Mouse (Mus musculus) embryonic facial prominence, embryonic 15.5 days (tissue): ENCODE data around the gene Hist1h1e. TPM values are rescaled to one million over a fixed set of nuclear protein-coding genes. Genes with fewer than 3 reads are reported as not detected.
"Not testable (repeated sequence)": the region's sequence is repeated elsewhere in the genome, so short reads cannot be mapped to it uniquely, and the experiment has no call there.

Experiments used
- ATAC-seq: fragments of 200-750 bp; cut with Nextera tagmentation; 2 replicates; pipeline ENCODE4 v1.8.0; 2017; ENCODE audit warnings: low read depth, moderate TSS enrichment; ENCODE audit not compliant: insufficient number of reproducible peaks, low FRiP score, low TSS enrichment
- H3K27ac ChIP-seq: fragments of 300-500 bp; sonication (generic); replicated peaks from 2 replicates; pipeline ENCODE4 v1.5.1; 2015; ENCODE audit warnings: mild to moderate bottlenecking, inconsistent platforms
- H3K27me3 ChIP-seq: fragments of 300-500 bp; sonication (generic); 2 replicates; pipeline ENCODE4 v1.6.1; 2015; ENCODE audit warnings: inconsistent platforms
- H3K36me3 ChIP-seq: fragments of 300-500 bp; sonication (generic); 2 replicates; pipeline ENCODE4 v1.6.1; 2015; ENCODE audit warnings: mild to moderate bottlenecking, inconsistent platforms
- H3K4me1 ChIP-seq: fragments of 300-500 bp; sonication (generic); 2 replicates; pipeline ENCODE4 v1.6.1; 2015; ENCODE audit warnings: inconsistent platforms
- H3K4me2 ChIP-seq: fragments of 300-500 bp; sonication (generic); replicated peaks from 2 replicates; pipeline ENCODE4 v1.6.1; 2015; ENCODE audit warnings: mild to moderate bottlenecking, inconsistent platforms
- H3K4me3 ChIP-seq: fragments of 300-500 bp; sonication (generic); replicated peaks from 2 replicates; pipeline ENCODE4 v1.5.1; 2015; ENCODE audit warnings: mild to moderate bottlenecking, inconsistent platforms
- H3K9ac ChIP-seq: fragments of 300-500 bp; sonication (generic); 2 replicates; pipeline ENCODE4 v1.6.1; 2015; ENCODE audit warnings: inconsistent platforms
- H3K9me3 ChIP-seq: fragments of 300-500 bp; sonication (generic); replicated peaks from 2 replicates; pipeline ENCODE4 v1.6.1; 2016; ENCODE audit warnings: inconsistent platforms
- WGBS: fragments of 180-500 bp; shearing (Covaris S2); methylation state at CpG from one replicate; pipeline ENCODE4 v1.1.7; 2015; 5-methylcytosine and 5-hydroxymethylcytosine counted together
- polyA plus RNA-seq: library from polyadenylated mRNA; unstranded; fragments of >200 nt; fragmentation: Nextera tagmentation; extraction: Ambion mirVana; gene quantifications from 2 replicates; pipeline ENCODE4 v1.2.1, GENCODE M21; 2015

Hist1h1e gene
- polyA plus RNA-seq, 1 experiment from 2014 or later: 14.7 TPM

DNA sequence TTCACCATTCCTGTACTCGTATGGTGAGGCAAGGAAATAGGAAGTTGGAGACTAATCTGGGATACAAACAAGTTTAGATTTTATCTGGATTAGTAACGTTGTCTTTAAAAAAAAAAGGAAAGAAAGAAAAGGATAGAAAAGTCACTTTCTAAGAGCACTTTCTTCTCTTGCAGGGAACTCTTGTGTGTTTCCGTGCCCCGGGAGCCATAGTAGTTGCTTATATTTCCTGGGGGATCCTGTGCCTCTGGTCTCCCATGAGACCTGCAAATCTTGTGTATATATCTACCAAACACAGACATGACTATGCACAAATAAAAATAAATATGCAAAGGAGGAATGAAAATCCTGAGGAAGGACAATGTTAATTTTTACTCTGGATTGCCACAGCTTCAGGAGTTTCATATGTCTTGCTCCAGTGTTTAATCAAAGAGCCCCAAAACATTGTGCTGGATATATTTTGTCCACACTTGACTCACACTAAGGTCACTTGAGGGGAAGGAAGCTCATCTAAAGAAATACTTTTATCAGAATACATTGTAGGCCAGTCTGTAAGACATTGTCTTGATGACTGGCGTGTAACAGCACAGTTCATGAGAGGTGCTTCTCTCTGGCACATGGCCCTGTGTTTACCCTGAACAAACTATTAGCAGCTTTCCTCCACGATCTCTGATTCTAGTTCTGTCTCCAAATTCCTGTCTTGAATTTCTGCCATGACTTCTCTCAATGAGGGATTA lies 45.3 kb downstream of the Hist1h1e start:
- H3K36me3 ChIP-seq: no peaks in the 10 kb centered on the region
- peaks cover 32% of the 10 kb centered on the region for H3K4me1 ChIP-seq
- peak overlapping the region; percentile 46 for H3K4me3 ChIP-seq
- H3K27ac ChIP-seq: peak overlapping the region; percentile 84
- 32% methylated on average over 6 of the region's 6 CpGs for WGBS
- H3K4me2 ChIP-seq: peak overlapping the region; percentile 67
- no peak for ATAC-seq
- no peaks in the 10 kb centered on the region for H3K9me3 ChIP-seq
- no peak overlapping the region for H3K9ac ChIP-seq
- H3K27me3 ChIP-seq: no peaks in the 10 kb centered on the region

DNA sequence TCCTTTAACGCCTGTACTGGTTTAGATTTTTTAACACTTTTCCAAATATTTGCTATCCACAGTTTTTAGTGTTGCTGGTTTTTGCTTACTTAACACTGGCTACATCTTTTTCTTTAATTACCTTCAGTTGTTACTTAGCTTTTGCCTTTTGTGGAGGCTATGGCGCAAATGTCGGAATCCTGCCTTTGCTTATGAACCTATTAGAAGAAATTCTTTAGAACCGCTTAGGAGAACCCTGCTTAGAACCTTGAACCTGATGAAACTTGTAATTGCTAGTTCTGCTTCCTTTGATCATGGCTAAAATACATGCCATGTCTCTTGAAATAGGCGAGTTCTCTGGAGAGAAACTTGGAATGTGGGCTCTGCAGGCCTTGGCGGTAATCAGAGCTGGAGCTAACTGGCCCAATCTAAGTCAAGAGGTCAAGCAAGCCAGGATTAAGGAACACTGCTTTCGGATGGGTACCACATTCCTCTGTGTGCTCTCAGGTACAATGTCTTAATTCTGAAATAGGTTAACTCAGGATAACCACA lies 45.9 kb downstream of the Hist1h1e start:
- no peak for ATAC-seq

DNA sequence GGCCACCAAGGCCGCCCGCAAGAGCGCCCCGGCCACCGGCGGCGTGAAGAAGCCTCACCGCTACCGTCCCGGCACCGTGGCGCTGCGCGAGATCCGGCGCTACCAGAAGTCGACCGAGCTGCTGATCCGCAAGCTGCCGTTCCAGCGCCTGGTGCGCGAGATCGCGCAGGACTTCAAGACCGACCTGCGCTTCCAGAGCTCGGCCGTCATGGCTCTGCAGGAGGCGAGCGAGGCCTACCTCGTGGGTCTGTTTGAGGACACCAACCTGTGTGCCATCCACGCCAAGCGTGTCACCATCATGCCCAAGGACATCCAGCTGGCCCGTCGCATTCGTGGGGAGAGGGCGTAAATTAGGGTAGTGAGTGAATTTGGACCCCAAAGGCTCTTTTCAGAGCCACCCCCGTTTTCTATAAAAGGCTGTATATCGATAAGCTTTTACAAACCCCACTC lies 46.5 kb downstream of the Hist1h1e start:
- H3K36me3 ChIP-seq, H3K27me3 ChIP-seq, H3K9me3 ChIP-seq, ATAC-seq: not testable (repeated sequence)
- Histone ChIP-seq H3K4me1 (peaks cover 28% of the 10 kb centered on the region), H3K27ac (peak overlapping the region; percentile 84), H3K9ac (peak overlapping the region; percentile 44; the same call in 1 of the 2 replicates), H3K4me2 (peak overlapping the region; percentile 67), H3K4me3 (peak overlapping the region; percentile 46)
- under 1% methylated on average over 11 of the region's 40 CpGs for WGBS

More for the DNA sequence above, 45.9 kb downstream of the Hist1h1e start:
- Histone ChIP-seq H3K4me3 (peak overlapping the region; percentile 46), H3K4me2 (peak overlapping the region; percentile 67), H3K36me3 (no peaks in the 10 kb centered on the region), H3K27me3 (no peaks in the 10 kb centered on the region), H3K9me3 (no peaks in the 10 kb centered on the region), H3K4me1 (peaks cover 30% of the 10 kb centered on the region), H3K9ac (peak overlapping the region; percentile 12; the same call in 1 of the 2 replicates), H3K27ac (peak overlapping the region; percentile 84)
- WGBS: 3% methylated on average over 7 of the region's 7 CpGs

DNA sequence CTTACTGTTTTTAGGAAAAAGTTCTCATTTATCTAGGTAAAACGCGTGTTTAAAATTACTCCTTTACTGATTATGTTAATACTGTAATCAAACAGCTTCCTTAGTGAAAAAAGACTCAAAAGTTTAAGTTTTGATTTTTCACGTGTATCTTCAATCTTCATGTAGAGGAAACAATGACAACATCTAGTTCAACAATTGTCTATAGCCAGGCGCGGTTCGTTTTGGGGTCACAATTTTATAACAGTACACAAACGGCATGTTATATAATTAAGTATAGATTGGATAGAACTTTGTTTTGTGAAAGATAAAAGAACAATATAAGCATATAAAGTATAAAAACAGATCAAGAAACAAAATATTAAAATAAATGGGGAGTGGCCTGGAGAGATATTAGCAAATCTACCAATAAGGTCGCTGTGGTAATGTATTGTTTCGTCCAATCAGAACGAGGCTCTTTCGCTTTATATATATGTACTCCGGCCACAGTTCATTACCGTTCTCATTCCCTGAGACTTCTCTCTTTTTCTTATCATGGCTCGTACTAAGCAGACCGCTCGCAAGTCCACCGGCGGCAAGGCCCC lies 47.0 kb downstream of the Hist1h1e start, which contains the start of gene Hist1h3d:
Gene Hist1h3d, plus strand, starts transcription at position 493 of the 581 bp plus-strand sequence.
- H3K27me3 ChIP-seq: no peaks in the 10 kb centered on the region
- peak within 1 kb of the TSS; percentile 46 for H3K4me3 ChIP-seq
- ATAC-seq: peak; percentile 55
- H3K4me2 ChIP-seq: peak within 1 kb of the TSS; percentile 67
- no peaks in the 10 kb centered on the region for H3K36me3 ChIP-seq
- no peaks in the 10 kb centered on the region for H3K9me3 ChIP-seq
- peak within 1 kb of the TSS; percentile 44; the same call in 1 of the 2 replicates for H3K9ac ChIP-seq
- peaks cover 26% of the 10 kb centered on the region for H3K4me1 ChIP-seq
- WGBS: under 1% methylated on average over 18 of the region's 18 CpGs
- H3K27ac ChIP-seq: peak within 1 kb of the TSS; percentile 84

DNA sequence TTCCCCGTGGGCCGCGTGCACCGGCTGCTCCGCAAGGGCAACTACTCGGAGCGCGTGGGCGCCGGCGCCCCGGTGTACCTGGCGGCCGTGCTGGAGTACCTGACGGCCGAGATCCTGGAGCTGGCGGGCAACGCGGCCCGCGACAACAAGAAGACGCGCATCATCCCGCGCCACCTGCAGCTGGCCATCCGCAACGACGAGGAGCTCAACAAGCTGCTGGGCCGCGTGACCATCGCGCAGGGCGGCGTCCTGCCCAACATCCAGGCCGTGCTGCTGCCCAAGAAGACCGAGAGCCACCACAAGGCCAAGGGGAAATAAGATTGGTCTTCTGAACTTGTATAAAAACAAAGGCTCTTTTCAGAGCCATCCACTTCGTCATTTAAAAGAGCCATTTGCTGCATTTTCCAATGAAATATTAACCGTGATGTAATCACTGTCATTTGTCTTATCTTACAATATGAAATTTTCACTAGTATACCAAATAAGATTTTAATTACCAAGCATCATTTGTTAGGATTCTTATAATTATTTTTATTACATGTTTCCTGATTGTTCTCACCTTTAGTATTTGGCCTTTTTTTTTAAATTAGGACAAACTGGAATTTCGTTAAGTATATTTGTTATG lies 47.7 kb downstream of the Hist1h1e start:
- not testable (repeated sequence) for ATAC-seq, H3K9ac ChIP-seq, H3K27me3 ChIP-seq, H3K9me3 ChIP-seq, H3K36me3 ChIP-seq
- 0% methylated on average over 5 of the region's 39 CpGs for WGBS
- Histone ChIP-seq H3K4me3 (peak overlapping the region; percentile 49), H3K4me2 (peak overlapping the region; percentile 67), H3K27ac (peak overlapping the region; percentile 96), H3K4me1 (peaks cover 29% of the 10 kb centered on the region)

DNA sequence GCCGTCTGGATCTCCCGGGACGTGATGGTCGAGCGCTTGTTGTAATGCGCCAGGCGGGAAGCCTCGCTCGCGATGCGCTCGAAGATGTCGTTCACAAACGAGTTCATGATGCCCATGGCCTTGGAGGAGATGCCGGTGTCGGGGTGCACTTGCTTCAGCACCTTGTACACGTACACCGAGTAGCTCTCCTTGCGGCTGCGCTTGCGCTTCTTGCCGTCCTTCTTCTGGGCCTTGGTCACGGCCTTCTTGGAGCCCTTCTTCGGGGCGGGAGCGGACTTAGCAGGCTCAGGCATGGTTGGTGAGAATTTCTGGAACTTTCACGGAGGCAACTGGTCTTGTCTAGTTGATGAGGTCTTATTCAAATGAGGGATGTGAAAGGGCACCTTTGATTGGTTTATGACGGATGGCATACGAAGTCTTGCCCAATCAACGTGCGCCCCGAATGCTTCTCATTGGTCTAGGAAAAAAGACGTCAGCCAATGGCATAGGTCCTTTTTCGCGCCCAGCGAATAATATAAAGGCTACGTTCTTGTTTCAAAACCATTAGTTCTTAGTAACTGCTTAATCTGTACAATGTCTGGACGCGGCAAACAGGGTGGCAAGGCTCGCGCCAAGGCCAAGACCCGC lies 48.3 kb downstream of the Hist1h1e start, which contains the start of the genes Hist1h2bf and Hist1h2ad:
Gene Hist1h2bf, minus strand, starts transcription at position 299 of the 627 bp plus-strand sequence.
Gene Hist1h2ad, plus strand, starts transcription at position 484 of the 627 bp plus-strand sequence.
- not testable (repeated sequence) for H3K36me3 ChIP-seq
- WGBS: under 1% methylated on average over 42 of the region's 42 CpGs

DNA sequence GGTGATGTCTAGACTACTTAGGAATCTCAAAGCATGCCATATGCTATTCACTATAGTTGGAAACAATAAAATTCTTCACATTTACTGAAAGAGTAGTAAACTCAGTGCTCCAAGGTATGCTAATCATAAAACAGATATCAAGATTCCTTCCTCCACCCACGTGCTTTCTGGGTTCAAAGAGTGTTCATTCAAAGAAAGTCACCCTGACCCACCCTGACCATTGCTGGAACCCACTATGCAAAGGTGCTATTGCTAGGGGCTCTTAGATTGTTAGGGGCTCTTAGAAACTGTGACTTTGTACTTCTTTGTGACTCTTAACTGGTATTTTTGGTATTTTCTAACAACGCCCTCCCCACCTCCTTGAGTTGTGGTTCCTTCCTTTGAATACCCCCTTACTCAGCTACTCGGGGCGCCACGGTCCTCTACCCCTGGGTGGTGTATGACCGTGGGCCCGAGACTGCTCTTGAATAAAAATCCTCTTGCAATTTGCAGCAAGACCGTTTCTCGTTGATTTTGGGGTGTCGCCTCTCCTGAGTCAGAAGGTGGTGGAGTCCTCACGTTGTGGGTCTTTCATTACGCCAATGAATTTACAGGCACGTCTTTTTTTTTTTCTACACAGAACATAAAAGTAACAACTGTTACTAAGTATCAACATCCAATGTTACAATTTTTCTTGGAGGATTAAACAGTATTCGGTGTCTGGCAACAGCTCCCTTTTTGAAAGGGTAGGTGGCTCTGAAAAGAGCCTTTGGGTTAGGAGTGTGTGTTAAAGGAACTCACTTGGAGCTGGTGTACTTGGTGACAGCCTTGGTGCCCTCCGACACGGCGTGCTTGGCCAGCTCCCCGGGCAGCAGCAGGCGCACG lies 49.1 kb downstream of the Hist1h1e start:
- peak overlapping the region; percentile 59 for H3K4me2 ChIP-seq
- not testable (repeated sequence) for H3K9me3 ChIP-seq, H3K27me3 ChIP-seq, ATAC-seq, H3K36me3 ChIP-seq
- WGBS: 6% methylated on average over 19 of the region's 20 CpGs
- peak overlapping the region; percentile 96 for H3K27ac ChIP-seq
- peak overlapping the region; percentile 49 for H3K4me3 ChIP-seq
- H3K4me1 ChIP-seq: peaks cover 29% of the 10 kb centered on the region
- H3K9ac ChIP-seq: peak overlapping the region; percentile 40

More for the DNA sequence above, 48.3 kb downstream of the Hist1h1e start, which contains the start of the genes Hist1h2bf and Hist1h2ad:
- Histone ChIP-seq H3K27ac (peak within 1 kb of the TSS; percentile 96), H3K4me2 (peak within 1 kb of the TSS; percentile 67), H3K4me1 (peaks cover 29% of the 10 kb centered on the region), H3K4me3 (peak within 1 kb of the TSS; percentile 49), H3K9ac (peak within 1 kb of the TSS; percentile 40)
- H3K27me3 ChIP-seq, H3K9me3 ChIP-seq: not testable (repeated sequence)
- peak; percentile 90 for ATAC-seq

DNA sequence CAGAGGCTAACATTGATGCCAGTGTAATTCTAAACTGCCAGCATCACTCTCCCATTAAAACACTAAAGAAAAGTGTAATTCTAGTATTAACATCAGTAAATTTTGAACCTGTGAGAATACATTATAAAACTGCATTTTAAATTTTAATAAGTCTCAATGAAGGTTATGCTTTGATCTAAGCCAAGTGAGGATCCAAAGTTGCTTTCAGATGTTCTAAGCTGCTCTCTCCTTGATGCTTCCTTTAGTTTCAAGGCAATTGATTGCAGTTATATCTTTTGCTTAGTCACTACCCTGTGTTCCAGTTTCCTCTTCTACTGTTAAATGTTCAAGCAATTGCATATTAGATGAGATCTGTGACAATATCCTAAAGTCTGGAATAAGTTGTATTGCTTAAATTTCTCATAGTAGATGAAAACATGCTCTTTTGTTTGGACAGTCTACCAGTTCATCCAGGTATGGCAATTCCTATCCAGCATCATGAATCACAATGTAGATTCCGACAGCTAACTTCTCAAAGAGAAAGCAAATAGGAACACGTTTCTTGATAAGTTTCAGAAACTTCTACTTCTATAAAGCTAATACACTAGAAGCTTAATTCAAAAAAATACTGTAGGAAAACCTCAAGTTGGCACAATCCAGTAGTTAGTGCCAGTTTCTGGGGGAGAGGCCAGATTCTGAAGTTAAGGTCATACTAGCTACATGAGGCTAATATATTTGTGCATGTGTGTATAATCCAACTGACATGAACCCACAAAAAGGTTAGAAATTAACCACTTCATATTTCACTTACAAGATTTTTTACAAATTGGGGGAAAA lies 49.9 kb downstream of the Hist1h1e start:
- H3K27me3 ChIP-seq: no peaks in the 10 kb centered on the region
- peak overlapping the region; percentile 96; the same call in 1 of the 2 replicates for H3K27ac ChIP-seq
- peak overlapping the region; percentile 49 for H3K4me3 ChIP-seq
- no peak for ATAC-seq
- no peaks in the 10 kb centered on the region for H3K9me3 ChIP-seq
- peak overlapping the region; percentile 59 for H3K4me2 ChIP-seq
- H3K4me1 ChIP-seq: peaks cover 29% of the 10 kb centered on the region
- WGBS: 26% methylated on average over 2 of the region's 2 CpGs
- H3K9ac ChIP-seq: peak overlapping the region; percentile 47
- H3K36me3 ChIP-seq: no peaks in the 10 kb centered on the region

DNA sequence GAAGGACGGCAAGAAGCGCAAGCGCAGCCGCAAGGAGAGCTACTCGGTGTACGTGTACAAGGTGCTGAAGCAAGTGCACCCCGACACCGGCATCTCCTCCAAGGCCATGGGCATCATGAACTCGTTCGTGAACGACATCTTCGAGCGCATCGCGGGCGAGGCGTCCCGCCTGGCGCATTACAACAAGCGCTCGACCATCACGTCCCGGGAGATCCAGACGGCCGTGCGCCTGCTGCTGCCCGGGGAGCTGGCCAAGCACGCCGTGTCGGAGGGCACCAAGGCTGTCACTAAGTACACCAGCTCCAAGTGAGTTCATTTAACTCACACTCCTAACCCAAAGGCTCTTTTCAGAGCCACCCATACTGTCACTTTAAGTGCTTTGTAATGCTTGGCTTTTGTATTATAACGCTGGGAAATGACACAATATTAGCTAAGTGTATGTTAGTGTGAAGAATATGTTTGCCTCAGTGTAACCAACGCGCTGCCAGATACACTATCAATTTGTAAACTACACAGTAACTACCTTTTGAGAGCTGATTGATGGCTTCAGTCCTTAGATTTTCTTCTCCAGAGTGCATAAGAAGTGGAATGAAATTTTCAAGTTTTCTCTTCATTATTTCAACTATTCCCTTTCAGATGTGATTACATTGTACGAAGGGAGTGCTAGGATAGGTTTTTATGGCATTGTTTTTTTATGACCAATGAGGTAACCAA lies 50.7 kb downstream of the Hist1h1e start:
- not testable (repeated sequence) for H3K36me3 ChIP-seq, H3K9me3 ChIP-seq, ATAC-seq, H3K27me3 ChIP-seq
- Histone ChIP-seq H3K4me2 (peak overlapping the region; percentile 59), H3K4me1 (peaks cover 21% of the 10 kb centered on the region), H3K4me3 (peak overlapping the region; percentile 49), H3K27ac (peak overlapping the region; percentile 96), H3K9ac (peak overlapping the region; percentile 47)
- under 1% methylated on average over 17 of the region's 34 CpGs for WGBS
